Mouse (Mus musculus) forebrain, embryonic 14.5 days (tissue): Measurements from ENCODE around the gene Atp5e. TPM values are rescaled to one million over a fixed set of nuclear protein-coding genes. Genes with fewer than 3 reads are reported as not detected.

Source experiments
- ATAC-seq: fragments of 200-750 bp; cut with Nextera tagmentation; 2 replicates; pipeline ENCODE4 v1.8.0; 2017; ENCODE audit warnings: mild to moderate bottlenecking, moderate library complexity
- DNase-seq: peaks from one replicate; pipeline ENCODE4 v3.0.0-alpha.2; 2015; ENCODE audit warnings: low spot score
- H3K27ac ChIP-seq: fragments of 300-500 bp; sonication (generic); 2 replicates; pipeline ENCODE4 v1.5.1; 2014; ENCODE audit warnings: low read depth, mild to moderate bottlenecking, control low read depth, low read length, moderate library complexity
- H3K27me3 ChIP-seq: fragments of 300-500 bp; sonication (generic); replicated peaks from 2 replicates; pipeline ENCODE4 v1.6.1; 2014; ENCODE audit warnings: low read length, control low read depth, mixed read lengths; ENCODE audit not compliant: control insufficient read depth, insufficient read depth
- H3K36me3 ChIP-seq: fragments of 300-500 bp; sonication (generic); 2 replicates; pipeline ENCODE4 v1.6.1; 2014; ENCODE audit warnings: low read length, control low read depth; ENCODE audit not compliant: control insufficient read depth, insufficient read depth
- H3K4me1 ChIP-seq: fragments of 300-500 bp; sonication (generic); 2 replicates; pipeline ENCODE4 v1.6.1; 2014; ENCODE audit warnings: antibody characterized with exemption, low read length, control low read depth; ENCODE audit not compliant: control insufficient read depth, insufficient read depth
- H3K4me2 ChIP-seq: fragments of 300-500 bp; sonication (generic); 2 replicates; pipeline ENCODE4 v1.6.1; 2014; ENCODE audit warnings: mild to moderate bottlenecking, control low read depth, low read length
- H3K4me3 ChIP-seq: fragments of 300-500 bp; sonication (generic); 2 replicates; pipeline ENCODE4 v1.5.1; 2014; ENCODE audit warnings: low read depth, low read length, control low read depth
- H3K9ac ChIP-seq: fragments of 300-500 bp; sonication (generic); 2 replicates; pipeline ENCODE4 v1.6.1; 2014; ENCODE audit warnings: mild to moderate bottlenecking, low read length, control low read depth, moderate library complexity
- H3K9me3 ChIP-seq: fragments of 300-500 bp; sonication (generic); replicated peaks from 2 replicates; pipeline ENCODE4 v1.6.1; 2016; ENCODE audit warnings: low read length, control low read depth, mixed read lengths; ENCODE audit not compliant: control insufficient read depth
- WGBS: fragments of 180-500 bp; shearing (Covaris S2); extraction: QIAGEN DNeasy Blood & Tissue Kit; methylation state at CpG from one replicate; pipeline ENCODE4 v1.1.7; 2014; 5-methylcytosine and 5-hydroxymethylcytosine counted together
- polyA plus RNA-seq: library from polyadenylated mRNA; unstranded; fragments of >200 nt; fragmentation: Nextera tagmentation; extraction: Ambion mirVana; gene quantifications from 2 replicates; pipeline ENCODE4 v1.2.1, GENCODE M21; 2014

Gene Atp5e
- polyA plus RNA-seq, 1 experiment from 2014 or later: 832 TPM

GRCm38 (mm10) chr2:174415001-174415730 is 48.7 kb downstream of the Atp5e start:
- Histone ChIP-seq H3K9ac (no peak overlapping the region), H3K4me1 (peaks cover 9% of the 10 kb centered on the region; the same call in 1 of the 2 replicates), H3K27me3 (no peaks in the 10 kb centered on the region), H3K27ac (no peak overlapping the region), H3K4me3 (peak overlapping the region; percentile 64), H3K4me2 (peak overlapping the region; percentile 71; the same call in 1 of the 2 replicates), H3K36me3 (peaks cover 8% of the 10 kb centered on the region; the same call in 1 of the 2 replicates), H3K9me3 (no peaks in the 10 kb centered on the region)
- WGBS: 51% methylated on average over 18 of the region's 18 CpGs
- ATAC-seq (no peak), DNase-seq (no peak)

DNA sequence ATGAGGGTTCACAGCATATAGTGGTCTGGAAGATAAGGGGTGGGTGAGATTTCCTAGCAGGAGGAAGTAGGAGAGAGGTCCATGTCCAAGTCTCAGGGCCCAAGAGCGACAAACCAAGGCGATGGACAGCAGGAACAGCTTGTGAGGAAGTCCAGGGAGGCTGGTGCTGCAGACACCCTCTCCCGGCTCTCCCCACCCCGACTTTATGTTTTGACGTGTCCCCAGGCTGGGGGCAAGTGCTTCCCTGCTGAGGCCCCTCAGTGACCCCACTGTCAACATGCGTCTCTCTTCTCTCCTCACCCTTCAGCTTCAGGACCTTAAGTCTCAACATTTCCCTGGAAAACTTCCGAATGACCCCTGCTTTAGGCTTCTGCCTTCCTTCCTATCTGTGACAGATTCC is 50.8 kb downstream of the Atp5e start:
- no peak overlapping the region for H3K9ac ChIP-seq
- no peaks in the 10 kb centered on the region for H3K27me3 ChIP-seq
- H3K36me3 ChIP-seq: no peaks in the 10 kb centered on the region
- H3K4me1 ChIP-seq: peaks cover 9% of the 10 kb centered on the region; the same call in 1 of the 2 replicates
- H3K4me3 ChIP-seq: no peak overlapping the region
- 84% methylated on average over 7 of the region's 7 CpGs for WGBS
- ATAC-seq (no peak), DNase-seq (no peak)
- no peak overlapping the region for H3K27ac ChIP-seq
- H3K4me2 ChIP-seq: no peak overlapping the region
- H3K9me3 ChIP-seq: no peaks in the 10 kb centered on the region

Other genes starting within 250 kb of the Atp5e start
- 966 and 1,076 TPM in 2 replicates for gene Gnas, start 179.8 kb downstream of the Atp5e start, polyA plus RNA-seq
- gene Gm20721, start 117.4 kb downstream of the Atp5e start, polyA plus RNA-seq: 5.9 and 6.3 TPM in 2 replicates
- 111 and 115 TPM in 2 replicates for gene Nelfcd, start 48.3 kb downstream of the Atp5e start, polyA plus RNA-seq
- 86.7 and 94.1 TPM in 2 replicates for gene Ctsz, start 25.1 kb downstream of the Atp5e start, polyA plus RNA-seq
- 0.72 and 1.1 TPM in 2 replicates for gene Tubb1, start 13.4 kb downstream of the Atp5e start, polyA plus RNA-seq
- 128 and 133 TPM in 2 replicates for gene Prelid3b, start 9.0 kb upstream of the Atp5e start, polyA plus RNA-seq
- not detected in 2 replicates for gene Zfp831, start 179.4 kb upstream of the Atp5e start, polyA plus RNA-seq